Mouse (Mus musculus): ENCODE results near the gene Gm20388. TPM values are rescaled to one million over a fixed set of nuclear protein-coding genes. Genes with fewer than 3 reads are reported as not detected.
A peak's percentile ranks its signal among the peaks of the same experiment; 100 is the strongest.

Gene Gm20388
- polyA plus RNA-seq, 2 experiments: 8.5 TPM; not detected in 1

GRCm38 (mm10) chr8:122074977-122075376 lies 2164.3 kb downstream of the Gm20388 start:
- WGBS (ENCODE audit: insufficient replicate concordance): 51% methylated on average over 4 of the region's 4 CpGs
- no peak for ATAC-seq (ENCODE audit: insufficient read depth)
- TF ChIP-seq CTCF (IDR thresholded peaks at IDR 0.05; ENCODE audit: low read depth) (peak; percentile 8; the same call in 1 of the 2 replicates), EP300 (IDR thresholded peaks at IDR 0.05; ENCODE audit: low read depth) (no peak)

GRCm38 (mm10) chr8:122076183-122076842 lies 2165.7 kb downstream of the Gm20388 start:
- H3K4me2 ChIP-seq (ENCODE audit: low read depth): no peak overlapping the region
- no peaks in the 10 kb centered on the region for H3K27me3 ChIP-seq (ENCODE audit: control insufficient read depth, insufficient read depth, low read length)
- DNase-seq (ENCODE audit: low read depth in 3 of 3, low spot score in 3 of 3): no peak
- H3K9me3 ChIP-seq (ENCODE audit: control insufficient read depth, low read length): no peaks in the 10 kb centered on the region
- no peak for TF ChIP-seq CTCF (IDR thresholded peaks at IDR 0.05; ENCODE audit: low read depth)
- TF ChIP-seq EP300 (IDR thresholded peaks at IDR 0.05; ENCODE audit: low read depth): no peak
- H3K9ac ChIP-seq (replicated peaks): no peak overlapping the region
- WGBS (ENCODE audit: insufficient replicate concordance): 26% methylated on average over 23 of the region's 23 CpGs
- H3K4me1 ChIP-seq (replicated peaks; ENCODE audit: control insufficient read depth in 2 of 2, insufficient read depth in 2 of 2, low read length in 1 of 2): no peaks in the 10 kb centered on the region
- no peaks in the 10 kb centered on the region for H3K36me3 ChIP-seq (replicated peaks; ENCODE audit: control insufficient read depth, insufficient read depth, low read depth)
- ATAC-seq (ENCODE audit: insufficient read depth): no peak
- H3K27ac ChIP-seq: no peak overlapping the region
- H3K4me3 ChIP-seq (ENCODE audit: insufficient read depth in 1 of 2, low read depth in 2 of 2, low read length in 2 of 2): no peak overlapping the region

More at GRCm38 (mm10) chr8:122074977-122075376, 2164.3 kb downstream of the Gm20388 start:
- no peaks in the 10 kb centered on the region for H3K36me3 ChIP-seq (replicated peaks; ENCODE audit: control insufficient read depth, insufficient read depth, low read depth)
- H3K9me3 ChIP-seq (ENCODE audit: control insufficient read depth, low read length): no peaks in the 10 kb centered on the region
- H3K4me1 ChIP-seq (replicated peaks; ENCODE audit: control insufficient read depth in 2 of 2, insufficient read depth in 2 of 2, low read length in 1 of 2): no peaks in the 10 kb centered on the region
- H3K27ac ChIP-seq: no peak overlapping the region
- H3K4me2 ChIP-seq (ENCODE audit: low read depth): no peak overlapping the region
- DNase-seq (ENCODE audit: low read depth in 3 of 3, low spot score in 3 of 3): no peak
- no peaks in the 10 kb centered on the region for H3K27me3 ChIP-seq (ENCODE audit: control insufficient read depth, insufficient read depth, low read length)
- no peak overlapping the region for H3K9ac ChIP-seq (replicated peaks)
- H3K4me3 ChIP-seq (ENCODE audit: insufficient read depth in 1 of 2, low read depth in 2 of 2, low read length in 2 of 2): no peak overlapping the region

GRCm38 (mm10) chr8:122078321-122078720 lies 2167.7 kb downstream of the Gm20388 start:
- WGBS (ENCODE audit: insufficient replicate concordance): 45% methylated on average over 12 of the region's 12 CpGs

GRCm38 (mm10) chr8:122079093-122079492 lies 2168.5 kb downstream of the Gm20388 start:
- Histone ChIP-seq H3K4me3 (ENCODE audit: insufficient read depth in 1 of 2, low read depth in 2 of 2, low read length in 2 of 2) (no peak overlapping the region), H3K9ac (replicated peaks) (no peak overlapping the region), H3K4me2 (ENCODE audit: low read depth) (no peak overlapping the region), H3K4me1 (replicated peaks; ENCODE audit: control insufficient read depth in 2 of 2, insufficient read depth in 2 of 2, low read length in 1 of 2) (no peaks in the 10 kb centered on the region), H3K27ac (no peak overlapping the region), H3K9me3 (ENCODE audit: control insufficient read depth, low read length) (no peaks in the 10 kb centered on the region), H3K27me3 (ENCODE audit: control insufficient read depth, insufficient read depth, low read length) (no peaks in the 10 kb centered on the region), H3K36me3 (replicated peaks; ENCODE audit: control insufficient read depth, insufficient read depth, low read depth) (no peaks in the 10 kb centered on the region)
- WGBS (ENCODE audit: insufficient replicate concordance): 46% methylated on average over 6 of the region's 6 CpGs
- TF ChIP-seq CTCF (IDR thresholded peaks at IDR 0.05; ENCODE audit: low read depth) (no peak), EP300 (IDR thresholded peaks at IDR 0.05; ENCODE audit: low read depth) (no peak)
- no peak for ATAC-seq (ENCODE audit: insufficient read depth)
- no peak for DNase-seq (ENCODE audit: low read depth in 3 of 3, low spot score in 3 of 3)

More at GRCm38 (mm10) chr8:122078321-122078720, 2167.7 kb downstream of the Gm20388 start:
- Histone ChIP-seq H3K36me3 (replicated peaks; ENCODE audit: control insufficient read depth, insufficient read depth, low read depth) (no peaks in the 10 kb centered on the region), H3K27ac (no peak overlapping the region), H3K4me3 (ENCODE audit: insufficient read depth in 1 of 2, low read depth in 2 of 2, low read length in 2 of 2) (no peak overlapping the region), H3K4me1 (replicated peaks; ENCODE audit: control insufficient read depth in 2 of 2, insufficient read depth in 2 of 2, low read length in 1 of 2) (no peaks in the 10 kb centered on the region), H3K9ac (replicated peaks) (no peak overlapping the region), H3K9me3 (ENCODE audit: control insufficient read depth, low read length) (no peaks in the 10 kb centered on the region), H3K27me3 (ENCODE audit: control insufficient read depth, insufficient read depth, low read length) (no peaks in the 10 kb centered on the region), H3K4me2 (ENCODE audit: low read depth) (no peak overlapping the region)
- ATAC-seq (ENCODE audit: insufficient read depth) (no peak), DNase-seq (ENCODE audit: low read depth in 3 of 3, low spot score in 3 of 3) (no peak)
- TF ChIP-seq CTCF (IDR thresholded peaks at IDR 0.05; ENCODE audit: low read depth): no peak
- TF ChIP-seq EP300 (IDR thresholded peaks at IDR 0.05; ENCODE audit: low read depth): no peak

GRCm38 (mm10) chr8:122080347-122080746 lies 2169.7 kb downstream of the Gm20388 start:
- ATAC-seq (ENCODE audit: insufficient read depth): no peak

More at GRCm38 (mm10) chr8:122080347-122080746, 2169.7 kb downstream of the Gm20388 start:
- Histone ChIP-seq H3K4me2 (ENCODE audit: low read depth) (no peak overlapping the region), H3K27ac (no peak overlapping the region), H3K9me3 (ENCODE audit: control insufficient read depth, low read length) (no peaks in the 10 kb centered on the region), H3K4me3 (ENCODE audit: insufficient read depth in 1 of 2, low read depth in 2 of 2, low read length in 2 of 2) (no peak overlapping the region), H3K36me3 (replicated peaks; ENCODE audit: control insufficient read depth, insufficient read depth, low read depth) (no peaks in the 10 kb centered on the region), H3K9ac (replicated peaks) (no peak overlapping the region), H3K27me3 (ENCODE audit: control insufficient read depth, insufficient read depth, low read length) (no peaks in the 10 kb centered on the region), H3K4me1 (replicated peaks; ENCODE audit: control insufficient read depth in 2 of 2, insufficient read depth in 2 of 2, low read length in 1 of 2) (no peaks in the 10 kb centered on the region)
- DNase-seq (ENCODE audit: low read depth in 3 of 3, low spot score in 3 of 3): no peak
- TF ChIP-seq EP300 (IDR thresholded peaks at IDR 0.05; ENCODE audit: low read depth) (no peak), CTCF (IDR thresholded peaks at IDR 0.05; ENCODE audit: low read depth) (no peak)
- WGBS (ENCODE audit: insufficient replicate concordance): 39% methylated on average over 5 of the region's 5 CpGs

Measured in liver, embryonic 14.5 days (tissue).